Mouse (Mus musculus): ENCODE measurements around the gene Pld5.
A peak's percentile ranks its signal among the peaks of the same experiment; 100 is the strongest.

Pld5 gene

GRCm38 (mm10) chr1:175967004-175967745, 307.9 kb downstream of the Pld5 start:
- no peak for DNase-seq (ENCODE audit: low read depth in 2 of 2, low spot score in 2 of 2)

DNA sequence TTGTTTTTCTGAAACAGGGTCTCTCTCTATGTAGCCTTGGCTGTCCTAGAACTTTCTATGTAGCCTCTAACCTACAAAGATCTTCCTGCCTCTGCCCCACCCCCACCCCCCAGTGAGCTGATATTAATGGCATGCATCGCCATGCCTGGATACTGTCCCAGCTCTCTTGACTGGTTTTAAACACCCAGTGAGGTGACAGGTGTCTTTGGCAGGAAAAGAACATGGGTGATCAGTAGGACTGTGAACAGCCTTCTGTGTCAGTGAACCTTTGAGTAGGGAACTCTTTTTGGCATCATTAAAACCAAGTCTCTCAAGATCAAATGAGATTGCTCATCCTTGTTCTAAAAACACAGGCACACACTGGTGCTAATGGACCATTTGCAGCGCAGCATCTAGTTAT, 313.3 kb downstream of the Pld5 start:
- DNase-seq (ENCODE audit: low read depth in 2 of 2, low spot score in 2 of 2): no peak

DNA sequence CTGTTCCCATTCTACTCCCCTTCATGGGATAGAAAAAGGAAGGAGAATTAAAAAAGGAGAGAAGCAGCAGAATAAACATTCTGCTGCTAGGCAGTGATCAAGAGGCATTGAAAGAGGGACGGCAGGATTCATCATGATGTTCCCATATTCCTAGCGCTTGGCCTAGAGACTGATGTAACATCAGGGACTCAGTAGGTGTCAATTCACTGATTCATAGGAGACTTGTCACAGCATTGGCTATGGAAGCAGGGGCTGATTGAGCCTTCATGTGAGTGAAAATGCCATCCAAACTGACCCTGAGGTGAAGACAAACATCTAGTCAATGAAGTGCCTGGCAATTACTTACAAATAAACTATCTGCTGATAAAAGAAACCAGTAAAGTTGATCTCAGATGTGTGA, 324.3 kb downstream of the Pld5 start:
- DNase-seq (ENCODE audit: low read depth in 2 of 2, low spot score in 2 of 2): no peak

- DNase-seq (ENCODE audit: low read depth in 2 of 2, low spot score in 2 of 2): no peak
Observed at GRCm38 (mm10) chr1:175950421-175950820, 324.7 kb downstream of the Pld5 start.

- DNase-seq (ENCODE audit: low read depth in 2 of 2, low spot score in 2 of 2): no peak
Observed at GRCm38 (mm10) chr1:175946718-175947315, 328.3 kb downstream of the Pld5 start.

GRCm38 (mm10) chr1:175943168-175943567, 331.9 kb downstream of the Pld5 start:
- no peak for DNase-seq (ENCODE audit: low read depth in 2 of 2, low spot score in 2 of 2)

GRCm38 (mm10) chr1:175938731-175939130, 336.4 kb downstream of the Pld5 start:
- no peak for DNase-seq (ENCODE audit: low read depth in 2 of 2, low spot score in 2 of 2)

- DNase-seq (ENCODE audit: low read depth in 2 of 2, low spot score in 2 of 2): peak in 1 of 2 experiments; percentile 4
Observed at GRCm38 (mm10) chr1:175936282-175936737, 338.8 kb downstream of the Pld5 start.

DNA sequence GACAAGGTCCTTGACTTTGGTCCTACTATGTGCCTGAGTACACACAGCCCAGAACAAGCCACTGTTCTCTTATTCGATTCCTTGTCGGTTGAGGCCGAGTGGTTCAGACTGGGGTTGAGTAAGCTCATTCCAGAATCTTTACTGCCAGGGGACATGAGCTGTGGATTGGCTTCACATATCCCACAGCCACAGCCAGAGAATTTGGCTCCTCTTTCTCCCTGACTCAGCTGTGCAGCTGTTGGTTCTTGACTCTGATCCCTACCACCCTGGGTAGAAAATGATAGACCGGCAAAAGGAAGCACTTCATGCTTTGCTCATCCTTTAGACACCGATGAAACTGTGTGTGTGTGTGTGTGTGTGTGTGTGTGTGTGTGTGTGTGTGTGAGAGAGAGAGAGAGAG, 343.7 kb downstream of the Pld5 start:
- no peak for DNase-seq (ENCODE audit: low read depth in 2 of 2, low spot score in 2 of 2)

GRCm38 (mm10) chr1:175923848-175924787, 351.0 kb downstream of the Pld5 start:
- DNase-seq (ENCODE audit: low read depth in 2 of 2, low spot score in 2 of 2): peak; percentile 42 to 44

DNA sequence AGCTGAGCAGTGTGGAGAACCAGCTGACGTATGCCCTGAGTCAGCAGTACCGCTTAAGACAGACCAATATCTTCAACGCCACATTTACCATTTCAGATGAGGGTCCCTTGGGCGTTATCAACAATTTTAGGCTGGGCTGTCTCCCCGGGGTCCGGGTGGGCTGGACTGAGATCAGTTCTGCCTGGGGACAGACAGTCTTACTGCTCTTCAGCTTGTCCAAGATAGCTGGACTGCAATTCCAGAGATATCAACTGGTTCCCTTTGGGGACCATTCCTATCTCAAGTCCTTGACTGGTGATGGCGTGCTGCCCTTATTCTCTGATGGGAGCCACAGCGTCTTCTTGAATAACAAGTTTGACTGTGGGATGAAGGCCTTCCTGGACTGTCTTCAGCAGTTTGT, 354.0 kb downstream of the Pld5 start:
- DNase-seq (ENCODE audit: low read depth in 2 of 2, low spot score in 2 of 2): no peak

GRCm38 (mm10) chr1:175920029-175920428, 355.1 kb downstream of the Pld5 start, which contains the start of gene Gm38100:
Gm38100 (plus strand) TSS chr1:175920329.
- DNase-seq (ENCODE audit: low read depth in 2 of 2, low spot score in 2 of 2): no peak

GRCm38 (mm10) chr1:175913728-175914303, 361.3 kb downstream of the Pld5 start:
- no peak for DNase-seq (ENCODE audit: low read depth in 2 of 2, low spot score in 2 of 2)

Measured in CD8-positive naive resting alpha-beta T cell, adult 2 months (primary cell).